Mouse (Mus musculus) macrophage (primary cell): ENCODE measurements around the gene Mtmr14. TPM values are rescaled to one million over a fixed set of nuclear protein-coding genes. Genes with fewer than 3 reads are reported as not detected.

Source experiments
- H3K27ac ChIP-seq: fragments of 350-480 bp; formaldehyde crosslinking; 2 replicates; pipeline ENCODE4 v1.9.0; 2021
- H3K36me3 ChIP-seq: fragments of 350-480 bp; formaldehyde crosslinking; 2 replicates; pipeline ENCODE4 v1.9.0; 2021; ENCODE audit errors: inconsistent target
- H3K4me3 ChIP-seq: fragments of 350-480 bp; formaldehyde crosslinking; 2 replicates; pipeline ENCODE4 v1.9.0; 2021; ENCODE audit errors: inconsistent target
- H3K79me2 ChIP-seq: fragments of 350-480 bp; formaldehyde crosslinking; 2 replicates; pipeline ENCODE4 v1.9.0; 2021; ENCODE audit errors: inconsistent target
- WGBS: methylation state at CpG from one replicate; pipeline ENCODE4 v1.1.7; 2026; ENCODE audit warnings: inconsistent platforms; ENCODE audit not compliant: missing documents; 5-methylcytosine and 5-hydroxymethylcytosine counted together
- polyA plus RNA-seq: library from polyadenylated mRNA; stranded (reverse); fragments of 250-400 nt; gene quantifications from 3 replicates; pipeline ENCODE4 v1.2.4, GENCODE M21; 2018; ENCODE audit warnings: inconsistent platforms

Gene Mtmr14
- polyA plus RNA-seq, 1 experiment from 2014 or later: 23.3 TPM

DNA sequence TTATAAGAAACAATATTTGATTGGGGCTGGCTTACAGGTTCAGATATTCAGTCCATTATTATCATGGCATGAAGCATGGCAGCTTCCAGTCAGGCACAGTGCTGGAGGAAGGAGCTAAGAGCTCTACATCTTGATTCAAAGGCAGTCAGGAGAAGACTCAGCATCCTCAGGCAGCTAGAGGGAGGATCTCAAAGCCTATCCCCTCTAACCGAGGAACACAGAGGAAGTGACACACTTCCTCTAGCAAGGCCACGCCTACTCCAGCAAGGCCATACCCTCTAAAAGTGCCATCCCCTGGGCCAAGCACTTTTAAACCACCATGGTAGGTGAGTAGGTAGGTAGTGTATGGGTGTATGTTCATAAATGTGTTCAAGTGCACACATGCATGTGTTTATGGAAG lies 92.9 kb downstream of the Mtmr14 start:
- WGBS: 0% methylated on average over 2 of the region's 2 CpGs
- peak overlapping the region; percentile 21 for H3K27ac ChIP-seq

More for the DNA sequence above, 92.9 kb downstream of the Mtmr14 start:
- H3K36me3 ChIP-seq: peaks cover 14% of the 10 kb centered on the region
- H3K79me2 ChIP-seq: peaks cover 16% of the 10 kb centered on the region; the same call in 1 of the 2 replicates
- H3K4me3 ChIP-seq: no peak overlapping the region

Other genes with a start within 250 kb of the Mtmr14 start
- gene Thumpd3, start 191.6 kb upstream of the Mtmr14 start, polyA plus RNA-seq: 41.1 to 75.6 TPM (median 49.0 TPM) in 3 replicates
- gene Setd5, start 160.5 kb upstream of the Mtmr14 start, polyA plus RNA-seq: 27.9 to 33.4 TPM (median 30.4 TPM) in 3 replicates
- gene Lhfpl4, start 42.5 kb upstream of the Mtmr14 start, polyA plus RNA-seq: not detected in 3 replicates
- not detected in 3 replicates for gene Cpne9, start 44.5 kb downstream of the Mtmr14 start, polyA plus RNA-seq
- 24.0 to 33.8 TPM (median 28.7 TPM) in 3 replicates for gene Brpf1, start 69.3 kb downstream of the Mtmr14 start, polyA plus RNA-seq
- gene Ogg1, start 89.1 kb downstream of the Mtmr14 start, polyA plus RNA-seq: 5.2 to 11.7 TPM (median 7.6 TPM) in 3 replicates
- gene Camk1, start 106.1 kb downstream of the Mtmr14 start, polyA plus RNA-seq: 148 to 193 TPM (median 166 TPM) in 3 replicates
- 21.8 to 25.0 TPM (median 22.9 TPM) in 3 replicates for gene Tada3, start 140.0 kb downstream of the Mtmr14 start, polyA plus RNA-seq
- gene Arpc4, start 140.3 kb downstream of the Mtmr14 start, polyA plus RNA-seq: 315 to 508 TPM (median 391 TPM) in 3 replicates
- gene Ttll3, start 151.4 kb downstream of the Mtmr14 start, polyA plus RNA-seq: 1.8 to 6.3 TPM (median 3.5 TPM) in 3 replicates
- gene Rpusd3, start 181.5 kb downstream of the Mtmr14 start, polyA plus RNA-seq: 1.5 to 5.0 TPM (median 4.2 TPM) in 3 replicates
- gene Cidec, start 197.9 kb downstream of the Mtmr14 start, polyA plus RNA-seq: not detected in 3 replicates
- 14.3 to 38.5 TPM (median 29.7 TPM) in 3 replicates for gene Jagn1, start 204.7 kb downstream of the Mtmr14 start, polyA plus RNA-seq
- not detected in 3 replicates for gene Il17re, start 220.6 kb downstream of the Mtmr14 start, polyA plus RNA-seq
- not detected in 3 replicates for gene Il17rc, start 233.6 kb downstream of the Mtmr14 start, polyA plus RNA-seq
- 14.8 to 22.0 TPM (median 17.8 TPM) in 3 replicates for gene Creld1, start 245.5 kb downstream of the Mtmr14 start, polyA plus RNA-seq